Mouse (Mus musculus): Measurements from ENCODE around the gene Acsl6.

GRCm38 (mm10) chr11:54303728-54304470 is at the start of gene Acsl6:
- TF ChIP-seq GATA1 (IDR thresholded peaks at IDR 0.05; ENCODE audit: borderline replicate concordance, low read length) (no peak), FLI1 (IDR thresholded peaks at IDR 0.05; ENCODE audit: low read length) (no peak)

Data from megakaryocyte, embryonic 14.5 days (primary cell).